Mouse (Mus musculus): ENCODE results near the gene Pwp1.
"Not testable (repeated sequence)": the region's sequence is repeated elsewhere in the genome, so short reads cannot be mapped to it uniquely, and the experiment has no call there.

The Pwp1 gene

GRCm38 (mm10) chr10:85829085-85829853 is at the start of gene Pwp1:
TSS of gene Pwp1 (plus strand) at chr10:85829494.
- DNase-seq (ENCODE audit: low spot score), result peak; percentile 48

- DNase-seq (ENCODE audit: low spot score), result not testable (repeated sequence)
Measured at GRCm38 (mm10) chr10:85822143-85822696, 7.1 kb upstream of the Pwp1 start.

- DNase-seq (ENCODE audit: low spot score), result not testable (repeated sequence)
Measured at GRCm38 (mm10) chr10:85823752-85824151, 5.5 kb upstream of the Pwp1 start.

- not testable (repeated sequence) for DNase-seq (ENCODE audit: low spot score)
Measured at GRCm38 (mm10) chr10:85828722-85829084, 591 bp upstream of the Pwp1 start.

DNA sequence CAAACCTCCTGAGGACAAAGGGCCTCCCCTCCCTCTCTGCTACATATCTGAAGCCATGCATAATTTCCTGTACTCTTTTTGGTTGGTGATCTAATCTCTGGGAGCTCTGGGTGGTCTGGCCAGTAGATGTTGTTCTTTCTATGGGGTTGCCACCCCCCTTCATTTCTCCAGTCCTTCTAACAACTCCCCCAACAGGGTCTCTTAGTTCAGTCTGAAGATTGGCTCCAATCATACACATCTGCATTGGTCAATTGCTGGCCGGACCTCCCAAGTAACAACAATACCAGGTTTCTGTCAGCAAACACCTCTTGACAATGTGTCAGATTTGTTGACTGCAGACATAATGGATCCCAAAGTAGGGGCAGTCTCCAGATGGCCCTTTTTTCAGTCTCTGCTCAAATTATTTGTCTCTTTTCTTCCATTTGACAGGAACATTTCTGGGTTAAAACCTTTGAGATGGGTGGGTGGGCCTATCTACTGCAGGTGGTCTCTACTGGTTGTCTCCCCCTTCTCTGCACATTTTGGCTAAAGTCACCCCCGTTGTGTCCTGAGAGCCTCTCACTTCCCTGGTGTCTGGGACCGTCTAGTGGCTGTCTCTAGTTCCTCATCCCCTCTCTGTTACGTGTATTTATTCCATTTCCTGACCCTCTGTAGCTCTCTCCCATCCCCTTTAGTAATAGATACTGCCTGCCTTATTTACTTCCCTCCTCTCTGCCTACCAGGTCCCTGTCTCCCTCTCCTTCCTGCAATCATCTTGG is 17.0 kb downstream of the Pwp1 start:
- DNase-seq (ENCODE audit: low spot score), result no peak

- peak; percentile 92 for DNase-seq (ENCODE audit: low spot score)
Measured at GRCm38 (mm10) chr10:85871698-85872478, 42.6 kb downstream of the Pwp1 start.

DNA sequence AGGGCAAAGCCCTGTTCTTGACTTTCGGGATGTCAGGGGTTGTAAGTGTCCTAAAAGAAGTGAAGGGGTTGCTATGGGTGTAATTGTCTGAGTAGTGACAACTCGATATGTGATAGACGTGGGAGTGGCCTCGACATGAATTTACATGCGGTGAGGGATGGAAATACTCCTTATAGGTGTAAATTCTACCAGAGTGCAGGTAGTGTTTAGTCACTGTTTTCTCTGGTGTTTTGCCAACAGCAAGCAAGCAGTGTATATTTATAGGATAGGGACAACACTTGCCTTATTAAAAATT is 43.1 kb downstream of the Pwp1 start:
- no peak for DNase-seq (ENCODE audit: low spot score)

- no peak for DNase-seq (ENCODE audit: low spot score)
Measured at GRCm38 (mm10) chr10:85873861-85874544, 44.7 kb downstream of the Pwp1 start.

DNA sequence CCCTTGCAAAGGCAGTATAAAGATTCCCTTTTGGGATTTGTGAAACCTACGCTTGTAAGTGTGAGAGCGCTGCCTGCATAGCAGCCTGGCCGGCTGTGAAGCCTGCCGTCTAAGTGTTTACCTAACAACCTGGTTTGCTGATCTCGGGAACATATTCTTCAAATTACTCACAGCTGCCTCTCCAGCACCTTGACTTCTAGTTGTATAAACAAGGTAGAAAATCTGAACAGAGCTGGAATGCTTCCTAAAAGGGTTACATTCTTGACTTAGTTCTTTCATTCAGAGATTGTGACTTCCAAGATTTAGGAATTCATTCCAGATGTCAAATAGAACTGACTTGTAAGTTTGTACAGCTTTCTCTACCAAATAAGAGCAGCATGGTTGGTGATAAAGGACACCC is 46.5 kb downstream of the Pwp1 start:
- DNase-seq (ENCODE audit: low spot score), result no peak

DNA sequence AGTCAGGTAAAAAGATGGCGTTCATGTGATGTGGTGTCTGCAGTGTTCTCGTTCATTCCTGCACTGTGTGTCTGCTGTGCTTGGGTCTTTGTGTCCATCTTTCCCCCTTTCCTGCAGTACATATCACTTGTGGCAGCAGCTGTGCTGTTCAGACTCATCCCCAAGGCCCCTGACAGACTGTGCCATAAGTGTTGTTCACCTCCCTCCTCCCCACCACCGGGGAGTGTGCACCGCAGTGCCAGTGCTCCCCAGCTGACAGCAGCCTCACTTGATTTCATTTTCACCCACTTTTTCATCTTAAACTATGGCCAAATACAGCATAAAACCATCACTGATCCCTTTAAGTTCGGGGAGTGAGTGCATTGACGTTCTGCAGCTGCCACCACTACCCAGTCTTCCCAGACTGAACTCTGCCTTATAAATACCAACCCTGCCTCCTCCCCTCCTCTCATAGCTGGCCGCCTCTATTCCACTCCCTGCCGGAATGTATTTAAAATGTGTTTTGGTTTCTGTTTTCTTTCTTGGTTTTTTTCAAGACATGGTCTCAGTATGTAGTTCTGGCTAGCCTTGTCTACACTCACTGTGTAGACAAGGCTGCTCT is 50.7 kb downstream of the Pwp1 start:
- DNase-seq (ENCODE audit: low spot score), result no peak

DNA sequence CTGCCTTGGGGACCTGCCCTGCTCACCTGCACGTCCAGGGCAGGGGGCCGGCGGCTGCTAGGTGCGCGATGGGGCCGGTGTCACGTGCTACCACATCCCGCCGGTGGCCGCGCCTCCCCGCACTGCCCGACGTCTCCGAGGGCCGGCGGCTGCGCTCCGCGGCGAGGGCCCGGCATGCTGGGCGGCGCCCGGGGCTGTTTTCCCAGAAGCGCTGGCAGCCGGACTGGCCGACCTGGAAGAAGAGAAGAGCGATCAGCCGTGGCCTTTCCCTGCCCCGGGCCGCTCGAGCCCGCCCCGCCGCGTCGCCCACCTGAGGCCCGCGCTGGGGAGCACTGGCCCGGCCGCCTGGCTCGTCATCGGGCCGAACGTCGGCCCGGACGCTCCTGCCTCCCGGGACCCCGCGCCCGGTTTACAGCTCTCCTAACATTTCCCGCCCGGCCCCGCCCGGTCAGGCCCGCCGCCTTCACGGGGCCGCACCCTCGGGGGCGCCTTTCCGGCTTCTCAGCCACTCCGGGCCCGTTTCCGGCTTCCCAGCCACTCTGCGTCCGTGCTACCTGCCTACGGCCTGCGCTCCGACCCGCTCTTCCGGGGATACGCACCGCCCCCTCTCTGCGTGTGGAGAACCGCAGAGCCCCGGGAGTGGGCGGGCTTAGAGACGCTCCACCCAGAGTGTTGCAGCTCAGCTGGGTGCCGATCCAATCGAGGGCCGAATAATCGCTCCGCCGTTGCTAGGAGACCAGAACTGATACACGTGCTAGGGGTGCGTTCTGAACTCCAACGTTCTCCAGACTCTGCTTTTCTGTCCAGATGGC is 87.4 kb downstream of the Pwp1 start, which contains the start of gene Prdm4:
Gene Prdm4 (minus strand): TSS at position 645 of the 812 bp plus-strand sequence.
- peak; percentile 99 for DNase-seq (ENCODE audit: low spot score)

- DNase-seq (ENCODE audit: low spot score), result no peak
Measured at GRCm38 (mm10) chr10:85927676-85928445, 98.6 kb downstream of the Pwp1 start, which contains the start of gene Ascl4. TSS of gene Ascl4 (plus strand) at chr10:85927681.

DNA sequence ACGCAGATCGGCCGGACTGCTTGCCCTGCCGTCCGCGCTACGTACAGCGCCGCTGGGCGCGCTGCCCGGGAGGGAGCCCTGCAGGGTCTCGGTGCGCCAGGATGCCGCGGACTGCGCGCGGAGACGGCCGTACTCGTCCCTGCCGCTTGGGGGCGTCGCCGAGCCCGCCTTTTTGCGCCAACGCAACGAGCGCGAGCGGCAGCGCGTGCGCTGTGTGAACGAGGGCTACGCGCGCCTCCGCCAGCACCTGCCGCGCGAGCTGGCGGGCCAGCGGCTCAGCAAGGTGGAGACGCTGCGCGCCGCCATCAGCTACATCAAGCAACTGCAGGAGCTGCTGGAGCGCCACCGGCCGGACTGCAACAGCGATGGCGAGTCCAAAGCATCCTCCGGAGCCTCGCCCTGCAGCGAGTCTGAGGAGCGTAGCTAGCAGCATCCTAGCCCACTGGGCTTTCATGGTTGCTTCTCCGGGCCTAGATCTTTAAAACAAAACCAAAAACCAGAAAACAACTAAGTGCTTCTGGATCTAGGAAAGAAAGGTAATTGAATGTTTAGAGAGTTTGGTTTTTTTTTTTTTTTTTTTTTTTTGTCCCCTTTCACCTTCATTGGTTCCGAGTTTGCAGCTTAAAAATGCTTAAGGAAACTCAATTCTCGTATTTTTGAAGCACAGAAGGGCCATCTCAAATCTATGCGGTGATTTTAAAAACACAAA is 99.4 kb downstream of the Pwp1 start:
- peak; percentile 89 for DNase-seq (ENCODE audit: low spot score)

GRCm38 (mm10) chr10:85929208-85929591 is 99.9 kb downstream of the Pwp1 start:
- no peak for DNase-seq (ENCODE audit: low spot score)

DNA sequence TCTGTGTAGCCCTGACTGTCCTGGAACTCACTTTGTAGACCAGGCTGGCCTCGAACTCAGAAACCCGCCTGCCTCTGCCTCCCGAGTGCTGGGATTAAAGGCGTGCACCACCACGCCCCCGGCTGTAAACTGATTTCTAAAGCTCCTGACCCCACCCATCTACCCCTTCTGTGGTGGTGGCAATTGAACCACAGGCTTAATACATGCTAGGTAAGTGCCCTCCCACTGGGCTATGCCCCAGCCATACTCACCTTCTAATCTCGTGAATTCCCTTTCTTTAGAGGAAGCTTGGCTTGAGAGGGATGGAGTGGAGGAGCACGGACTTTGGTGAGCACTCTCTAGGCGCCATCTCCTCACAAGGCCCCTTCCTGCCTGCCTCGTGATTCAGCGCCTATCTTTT is 100.7 kb downstream of the Pwp1 start:
- DNase-seq (ENCODE audit: low spot score), result no peak

- no peak for DNase-seq (ENCODE audit: low spot score)
Measured at GRCm38 (mm10) chr10:85936280-85936965, 107.1 kb downstream of the Pwp1 start.
